ENCODE assay signal across 14 mouse cellular contexts in genomic region chrX:20861453-20862104, GRCm38 (mm10). TPM values are rescaled to one million over a fixed set of nuclear protein-coding genes. Genes with fewer than 3 reads are reported as not detected.
DNase-seq lines count a peak whose midpoint lies in the region; ATAC-seq and TF ChIP-seq lines count a peak whose summit lies in the region.
"Had no signal": no experiment of that assay in that cellular context is flagged by ENCODE, and none has a peak within 500 bp of the region (broad histone marks: within the 10 kb centered on the region; RNA-seq: fewer than 3 reads in every experiment).

No protein-coding gene starts in this region.

- no peak for DNase-seq in cerebellum, adult 2 months
- no peak for DNase-seq in cerebellum, postnatal 25 days
- no peak for DNase-seq in hindbrain, embryonic 14.5 days (ENCODE audit: low spot score)
- no peak for DNase-seq in hindbrain, embryonic 10.5 days (ENCODE audit: low spot score)
- DNase-seq in lung, postnatal 4 days: no peak
- no peak for DNase-seq in gastrocnemius, adult 8-10 months (ENCODE audit: low spot score in 2 of 2)
- DNase-seq: cerebellum, postnatal 14 days; layer of hippocampus, postnatal 36 days had no signal

- H3K9ac ChIP-seq in hindbrain, embryonic 14.5 days: no peak overlapping the region
- H3K9ac ChIP-seq in lung, embryonic 15.5 days: no peak overlapping the region
- H3K9ac ChIP-seq in intestine, postnatal 0 days (ENCODE audit: low read depth, low read length): no peak overlapping the region

- H3K36me3 ChIP-seq in hindbrain, embryonic 14.5 days (replicated peaks; ENCODE audit: control insufficient read depth, insufficient read depth): peaks cover 22% of the 10 kb centered on the region
- peaks cover 28% of the 10 kb centered on the region for H3K36me3 ChIP-seq in hindbrain, embryonic 10.5 days
- 0 out of 2 replicates have a peak, but pooled peaks cover 6% of the 10 kb centered on the region for H3K36me3 ChIP-seq in lung, embryonic 15.5 days
- peaks cover 14% of the 10 kb centered on the region; the same call in 1 of the 2 replicates for H3K36me3 ChIP-seq in intestine, postnatal 0 days (ENCODE audit: control insufficient read depth, insufficient read depth)

- ATAC-seq in hindbrain, embryonic 14.5 days (ENCODE audit: low FRiP score): 0 out of 2 replicates have a peak, but pooled peaks have one; percentile 23
- peak; percentile 23; the same call in 1 of the 2 replicates for ATAC-seq in lung, embryonic 15.5 days (ENCODE audit: borderline replicate concordance, extremely low read depth, low FRiP score, low TSS enrichment)
- 0 out of 2 replicates have a peak, but pooled peaks have one; percentile 26 for ATAC-seq in intestine, postnatal 0 days
- ATAC-seq: CD4-positive, CD25-positive, alpha-beta regulatory T cell, adult 4 months had no signal

- WGBS in cerebellum, adult 2 months: 70% methylated on average over 5 of the region's 5 CpGs
- 53% methylated on average over 5 of the region's 5 CpGs for WGBS in hindbrain, embryonic 14.5 days
- WGBS in hindbrain, embryonic 10.5 days: 54% methylated on average over 5 of the region's 5 CpGs
- WGBS in lung, embryonic 15.5 days: 48% methylated on average over 5 of the region's 5 CpGs
- WGBS in intestine, postnatal 0 days: 43% methylated on average over 5 of the region's 5 CpGs

- no peak overlapping the region for H3K4me2 ChIP-seq in hindbrain, embryonic 14.5 days (replicated peaks)
- no peak overlapping the region for H3K4me2 ChIP-seq in lung, embryonic 15.5 days
- no peak overlapping the region for H3K4me2 ChIP-seq in intestine, postnatal 0 days (replicated peaks; ENCODE audit: low read depth)

- peak overlapping the region; percentile 28; the same call in 1 of the 2 replicates for H3K27ac ChIP-seq in cerebellum, adult 2 months (ENCODE audit: insufficient read depth, low read length)
- no peak overlapping the region for H3K27ac ChIP-seq in hindbrain, embryonic 14.5 days
- H3K27ac ChIP-seq in hindbrain, embryonic 10.5 days: no peak overlapping the region
- H3K27ac ChIP-seq in lung, embryonic 15.5 days: no peak overlapping the region
- no peak overlapping the region for H3K27ac ChIP-seq in intestine, postnatal 0 days (ENCODE audit: low read depth, low read length)

- no peak for TF ChIP-seq CTCF in cerebellum, adult 2 months (IDR thresholded peaks at IDR 0.05; ENCODE audit: borderline replicate concordance, insufficient read depth, low read depth, low read length)
- TF ChIP-seq CTCF in intestine, postnatal 0 days (IDR thresholded peaks at IDR 0.05; ENCODE audit: low read depth): no peak

- H3K4me1 ChIP-seq in cerebellum, adult 2 months (ENCODE audit: control insufficient read depth, insufficient read depth, low read length): peaks cover 5% of the 10 kb centered on the region; the same call in 1 of the 2 replicates
- no peaks in the 10 kb centered on the region for H3K4me1 ChIP-seq in hindbrain, embryonic 14.5 days (replicated peaks; ENCODE audit: control insufficient read depth, insufficient read depth, low read length)
- peaks cover 9% of the 10 kb centered on the region for H3K4me1 ChIP-seq in hindbrain, embryonic 10.5 days (replicated peaks)
- H3K4me1 ChIP-seq in lung, embryonic 15.5 days: peaks cover 9% of the 10 kb centered on the region; the same call in 1 of the 2 replicates
- H3K4me1 ChIP-seq in intestine, postnatal 0 days (replicated peaks; ENCODE audit: control insufficient read depth, insufficient read depth, low read length): no peaks in the 10 kb centered on the region

- no peaks in the 10 kb centered on the region for H3K9me3 ChIP-seq in hindbrain, embryonic 14.5 days (ENCODE audit: control insufficient read depth, low read length)
- no peaks in the 10 kb centered on the region; the same call in 1 of the 2 replicates for H3K9me3 ChIP-seq in hindbrain, embryonic 10.5 days
- H3K9me3 ChIP-seq in lung, embryonic 15.5 days: no peaks in the 10 kb centered on the region
- no peaks in the 10 kb centered on the region for H3K9me3 ChIP-seq in intestine, postnatal 0 days (ENCODE audit: control insufficient read depth)
- H3K9me3 ChIP-seq: heart, embryonic 10.5 days had no signal

- TF ChIP-seq POLR2A in cerebellum, adult 2 months (IDR thresholded peaks at IDR 0.05; ENCODE audit: borderline replicate concordance, insufficient read depth, low read length): no peak

- H3K27me3 ChIP-seq in cerebellum, adult 2 months (ENCODE audit: control insufficient read depth, insufficient read depth, low read length): no peaks in the 10 kb centered on the region
- H3K27me3 ChIP-seq in hindbrain, embryonic 14.5 days (ENCODE audit: control insufficient read depth, insufficient read depth, low read length): no peaks in the 10 kb centered on the region
- H3K27me3 ChIP-seq in hindbrain, embryonic 10.5 days (ENCODE audit: insufficient read depth, poor library complexity, severe bottlenecking): no peaks in the 10 kb centered on the region
- no peaks in the 10 kb centered on the region for H3K27me3 ChIP-seq in lung, embryonic 15.5 days
- H3K27me3 ChIP-seq in intestine, postnatal 0 days (replicated peaks; ENCODE audit: control insufficient read depth, insufficient read depth, low read length): no peaks in the 10 kb centered on the region

- no peak overlapping the region for H3K4me3 ChIP-seq in cerebellum, adult 2 months (replicated peaks; ENCODE audit: insufficient read depth, low read depth, low read length)
- H3K4me3 ChIP-seq in hindbrain, embryonic 14.5 days (replicated peaks; ENCODE audit: low read length): no peak overlapping the region
- no peak overlapping the region for H3K4me3 ChIP-seq in hindbrain, embryonic 10.5 days
- no peak overlapping the region for H3K4me3 ChIP-seq in lung, embryonic 15.5 days
- H3K4me3 ChIP-seq in intestine, postnatal 0 days (ENCODE audit: low read depth, low read length): no peak overlapping the region
- H3K4me3 ChIP-seq: heart, embryonic 10.5 days had no signal

RNA-seq across cellular contexts. Expression of gene Timp1, which starts 8.4 kb away (rescaled TPM):
- 1.1 and 1.9 TPM in 2 replicates for polyA plus RNA-seq in cerebellum, adult 2 months (2012; rRNA removed)
- polyA plus RNA-seq in hindbrain, embryonic 14.5 days (2014; fragmentation: Nextera tagmentation; extraction: Ambion mirVana): 4.3 and 5.3 TPM in 2 replicates
- polyA plus RNA-seq in hindbrain, embryonic 10.5 days (2016; fragmentation: Nextera tagmentation; extraction: Ambion mirVana): 10.3 and 10.6 TPM in 2 replicates
- 26.4 and 27.0 TPM in 2 replicates for polyA plus RNA-seq in lung, embryonic 15.5 days (2015; fragmentation: Nextera tagmentation; extraction: Ambion mirVana)
- 7.0 and 11.5 TPM in 2 replicates for polyA plus RNA-seq in intestine, postnatal 0 days (2015; fragmentation: Nextera tagmentation; extraction: Ambion mirVana)
- total RNA-seq in gastrocnemius, adult 8-10 months (2022): under 1 TPM in 3 of 4 experiments, not detected in 1; 0.36 to 0.99 (median 0.59) TPM
- total RNA-seq: liver, adult 2 months; monocyte, adult 5-6 weeks had no signal

RNA-seq across cellular contexts. Expression of gene Syn1, which starts 59.2 kb away (rescaled TPM):
- 164 and 171 TPM in 2 replicates for polyA plus RNA-seq in cerebellum, adult 2 months (2012; rRNA removed)
- polyA plus RNA-seq in hindbrain, embryonic 14.5 days (2014; fragmentation: Nextera tagmentation; extraction: Ambion mirVana): 97.3 and 132 TPM in 2 replicates
- 5.1 and 11.8 TPM in 2 replicates for polyA plus RNA-seq in hindbrain, embryonic 10.5 days (2016; fragmentation: Nextera tagmentation; extraction: Ambion mirVana)
- polyA plus RNA-seq in lung, embryonic 15.5 days (2015; fragmentation: Nextera tagmentation; extraction: Ambion mirVana): 0.21 and 0.39 TPM in 2 replicates
- polyA plus RNA-seq in intestine, postnatal 0 days (2015; fragmentation: Nextera tagmentation; extraction: Ambion mirVana): 1.8 and 2.1 TPM in 2 replicates
- total RNA-seq in gastrocnemius, adult 8-10 months (2022): under 1 TPM in 1 of 4 experiments, not detected in 3; 0.10 TPM
- total RNA-seq: liver, adult 2 months; monocyte, adult 5-6 weeks had no signal
